Mouse (Mus musculus) kidney, postnatal 25 days (tissue): ENCODE measurements around the gene Vnn1.

Experiments
- DNase-seq, 2 experiments: peaks; one replicate each; pipeline ENCODE4 v3.0.0; 2021; ENCODE audit warnings: mixed read lengths in 2 of 2

Gene Vnn1

DNA sequence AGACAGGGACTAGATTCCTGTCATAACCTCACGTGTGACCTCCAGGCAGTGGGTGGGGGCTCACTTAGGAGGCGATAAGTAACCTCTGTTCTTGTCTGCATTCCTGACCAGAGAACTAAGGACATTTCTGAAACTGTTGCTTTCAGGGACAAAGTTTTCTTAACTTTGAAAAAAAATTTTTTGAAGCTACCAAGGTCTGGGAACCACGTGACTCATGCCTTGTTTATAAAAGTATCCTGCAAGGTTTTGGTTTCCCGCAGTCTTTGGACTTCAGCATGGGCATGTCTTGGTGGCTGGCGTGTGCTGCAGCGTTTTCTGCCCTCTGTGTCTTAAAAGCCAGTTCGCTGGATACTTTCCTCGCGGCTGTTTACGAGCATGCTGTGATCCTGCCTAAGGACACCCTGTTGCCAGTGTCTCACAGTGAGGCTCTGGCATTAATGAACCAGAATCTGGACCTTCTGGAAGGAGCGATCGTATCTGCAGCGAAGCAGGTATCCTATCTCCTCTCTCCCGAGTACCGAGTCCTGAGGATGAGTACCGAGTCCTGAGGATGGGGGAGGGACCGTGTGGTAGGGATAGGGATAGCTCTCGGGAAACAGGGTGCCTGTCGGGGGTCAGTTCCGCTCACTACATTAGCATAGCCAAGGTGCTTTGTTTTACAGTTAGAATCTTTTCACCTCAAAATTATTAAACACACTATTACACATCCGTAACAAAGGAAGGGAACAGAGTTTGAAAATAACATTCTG is at the start of gene Vnn1:
Gene Vnn1, plus strand, starts transcription at position 88 of the 749 bp plus-strand sequence.
- DNase-seq = peak; percentile 52 to 75

DNA sequence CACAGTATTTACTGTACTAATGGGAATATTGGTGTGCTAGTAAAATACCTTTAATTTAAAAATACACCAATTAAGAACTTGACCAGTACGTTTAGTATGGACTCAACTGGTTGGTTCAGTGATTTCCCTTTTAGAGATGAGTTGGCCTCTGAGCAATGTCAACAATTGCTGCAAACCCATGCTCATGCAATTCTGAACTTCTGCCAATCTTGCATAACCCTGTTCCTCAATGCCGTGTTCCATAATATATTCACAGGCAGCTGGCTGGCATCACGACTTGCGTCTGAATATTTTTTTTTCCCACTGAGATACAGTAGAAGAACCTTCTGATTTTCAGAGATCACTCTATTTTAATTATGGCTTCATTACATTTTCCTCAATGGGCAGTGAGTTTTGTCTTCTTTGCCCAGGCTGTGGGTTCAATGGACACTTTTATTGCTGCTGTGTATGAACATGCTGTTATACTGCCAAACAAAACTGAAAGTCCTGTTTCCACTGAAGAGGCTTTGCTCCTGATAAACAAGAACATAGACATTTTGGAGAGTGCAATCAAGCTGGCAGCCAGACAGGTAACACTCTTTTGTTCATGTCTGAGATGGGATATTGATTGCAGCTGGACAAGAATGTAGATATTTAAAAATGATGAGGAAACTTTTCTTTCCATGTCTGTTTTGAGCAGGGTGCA is 43.1 kb upstream of the Vnn1 start, which contains the start of gene Vnn3:
Gene Vnn3, plus strand, starts transcription at position 235 of the 685 bp plus-strand sequence.
- DNase-seq = no peak

DNA sequence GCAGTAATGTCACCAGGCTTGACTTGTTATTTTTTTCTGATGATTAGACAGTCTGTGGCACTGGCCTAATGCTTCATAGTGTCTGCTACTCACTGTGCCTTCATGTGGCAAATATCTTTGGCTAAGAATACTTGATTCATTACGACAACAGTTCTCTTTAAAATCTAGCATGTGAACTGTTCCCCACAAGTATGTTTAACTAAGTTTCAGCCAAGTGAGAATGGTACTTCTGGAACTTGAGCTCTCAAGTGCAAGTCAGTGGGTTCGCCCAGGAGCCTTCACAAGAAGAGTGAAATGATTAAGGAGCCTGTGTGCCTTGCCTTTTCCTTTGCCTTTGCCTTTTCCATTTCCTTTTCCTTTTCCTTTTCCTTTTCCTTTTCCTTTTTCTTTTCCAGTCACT is 42.4 kb upstream of the Vnn1 start:
- DNase-seq = no peak

DNA sequence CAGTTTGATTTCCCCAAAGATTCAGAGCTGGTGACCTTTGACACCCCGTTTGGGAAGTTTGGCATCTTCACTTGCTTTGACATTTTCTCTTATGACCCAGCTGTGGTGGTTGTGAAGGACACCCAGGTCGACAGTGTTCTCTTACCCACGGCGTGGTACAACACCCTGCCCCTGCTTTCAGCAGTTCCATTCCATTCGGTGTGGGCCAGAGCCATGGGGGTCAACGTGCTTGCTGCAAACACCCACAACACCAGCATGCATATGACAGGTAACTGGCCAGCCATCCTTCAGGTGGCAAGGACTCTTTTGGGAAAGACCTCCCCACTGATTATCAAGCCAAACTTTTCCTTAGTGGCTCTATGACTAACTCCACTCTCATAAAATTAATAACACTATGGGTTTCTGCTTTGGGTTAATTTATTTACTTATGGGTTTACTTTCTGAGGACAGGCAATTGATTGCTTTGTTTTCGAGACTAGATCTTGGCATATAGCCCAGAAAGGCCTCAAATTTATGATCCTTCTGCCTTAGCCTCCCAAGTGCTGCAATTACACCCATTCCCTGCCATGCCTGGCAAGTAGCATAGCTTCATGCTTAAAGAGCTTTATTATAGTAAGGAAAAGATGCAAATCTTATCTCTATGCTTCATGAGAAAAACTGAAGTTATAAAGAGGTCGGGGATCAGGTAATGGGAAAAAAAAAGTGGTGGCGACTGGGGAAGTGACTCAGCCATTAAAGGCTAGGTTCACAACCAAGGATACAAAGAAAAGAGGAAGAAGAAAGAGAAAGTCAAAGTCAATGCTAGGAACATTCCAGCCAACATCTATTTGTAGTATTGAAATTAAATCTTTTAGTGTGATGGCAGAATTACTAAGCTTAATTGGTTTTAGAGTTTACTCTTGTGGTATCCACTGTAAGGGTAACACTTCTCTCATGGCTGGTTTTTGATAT is 29.9 kb upstream of the Vnn1 start:
- DNase-seq = no peak

DNA sequence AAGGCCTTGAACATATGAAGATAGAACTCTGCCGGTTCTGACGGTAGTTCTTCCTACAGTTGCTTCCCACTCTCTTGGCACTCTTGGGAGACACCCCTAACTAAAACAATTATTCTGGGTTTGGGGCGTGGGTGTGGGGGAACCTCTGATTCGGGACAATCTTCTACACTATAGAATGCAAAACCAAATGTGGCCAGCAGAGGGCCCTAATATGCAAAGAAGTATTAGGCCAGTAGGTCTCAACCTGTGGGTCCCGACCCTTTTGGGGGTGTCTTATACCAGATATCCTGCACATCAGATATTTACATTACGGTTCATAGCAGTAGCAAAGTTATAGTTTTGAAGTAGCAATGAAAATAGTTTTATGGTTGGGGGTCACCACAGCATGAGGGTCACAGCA is 13.8 kb upstream of the Vnn1 start:
- peak; percentile 44 to 75 for DNase-seq

GRCm38 (mm10) chr10:23884910-23885309 is 9.6 kb upstream of the Vnn1 start:
- no peak for DNase-seq

DNA sequence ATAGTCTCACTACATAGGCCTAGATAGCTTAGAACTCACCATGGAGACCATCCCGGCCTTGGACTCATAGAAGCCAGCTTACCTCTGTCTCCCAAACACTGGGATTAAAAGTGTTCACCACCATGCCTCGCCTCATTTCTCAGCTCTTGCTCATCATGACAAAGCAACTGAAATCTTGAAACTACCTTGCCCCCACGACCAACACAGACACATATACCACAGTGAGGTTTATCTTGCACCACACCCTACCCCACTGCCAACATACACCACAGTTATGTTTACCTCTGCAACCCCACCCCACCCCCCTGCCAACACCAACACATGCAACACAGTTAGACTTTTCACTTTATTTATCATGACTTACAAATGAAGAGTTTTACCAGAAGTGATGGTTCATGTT is 8.4 kb upstream of the Vnn1 start:
- no peak for DNase-seq

GRCm38 (mm10) chr10:23892987-23893386 is 1.5 kb upstream of the Vnn1 start:
- no peak for DNase-seq

GRCm38 (mm10) chr10:23895376-23895775 is 888 bp downstream of the Vnn1 start:
- DNase-seq = peak; percentile 31 to 44

GRCm38 (mm10) chr10:23901119-23901518 is 6.6 kb downstream of the Vnn1 start:
- DNase-seq = no peak

DNA sequence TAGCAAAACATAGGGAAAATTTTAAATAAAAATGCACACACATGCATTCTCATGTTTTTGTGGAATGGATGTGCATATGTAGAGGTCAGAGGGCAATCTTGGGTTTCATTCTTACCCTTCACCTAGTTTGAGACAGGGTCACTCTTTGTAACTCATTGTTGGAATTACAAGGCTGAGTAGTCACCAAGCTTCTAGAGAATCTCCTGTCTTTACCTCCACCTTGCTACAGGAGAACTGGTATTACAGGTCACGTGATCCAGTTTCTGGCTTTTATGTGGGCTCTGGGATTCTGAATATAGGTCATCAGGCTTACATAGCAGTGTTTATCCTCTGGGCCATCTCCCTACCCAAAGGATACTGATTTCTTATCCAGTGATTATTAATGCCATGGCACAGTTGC is 11.2 kb downstream of the Vnn1 start:
- no peak for DNase-seq

DNA sequence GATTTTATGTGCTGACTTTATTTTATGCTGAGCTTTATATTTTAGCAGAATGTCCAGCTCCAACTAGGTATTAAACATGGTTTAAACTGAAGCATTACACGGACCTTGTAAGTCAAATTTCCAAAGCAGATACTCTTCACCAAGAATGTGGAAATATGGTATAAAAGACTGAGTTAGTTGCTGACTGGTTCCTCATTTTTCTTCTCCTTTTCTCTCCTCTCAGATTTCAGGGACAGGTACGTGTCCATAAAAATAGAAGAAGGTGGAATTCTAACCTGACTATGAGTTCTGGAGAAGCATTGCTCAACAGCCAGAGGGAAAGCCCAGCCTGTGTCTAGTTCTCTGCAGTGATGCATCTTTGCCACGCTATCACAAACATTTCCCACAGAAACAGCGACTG is 25.6 kb downstream of the Vnn1 start, which contains the start of gene Taar1:
Gene Taar1, plus strand, starts transcription at position 301 of the 400 bp plus-strand sequence.
- DNase-seq = no peak

DNA sequence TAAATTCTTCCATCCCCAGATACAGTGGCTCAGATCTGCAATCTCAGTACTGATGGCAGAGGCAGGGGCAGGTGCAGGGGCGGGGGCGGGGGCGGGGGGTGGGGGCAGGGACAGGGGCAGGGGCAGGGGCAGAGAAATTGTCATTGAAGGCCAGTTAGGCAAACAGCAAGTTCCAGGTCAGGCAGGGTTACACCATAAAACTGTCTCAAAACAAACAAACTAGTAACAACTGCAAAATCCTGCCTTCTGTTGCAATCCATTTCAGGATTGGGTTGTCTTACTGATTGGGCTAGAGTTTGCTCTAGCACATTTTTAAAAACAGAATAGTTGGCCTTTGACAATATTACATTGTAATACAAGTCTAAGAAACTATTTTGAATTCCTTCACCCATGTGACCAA is 28.0 kb downstream of the Vnn1 start:
- no peak for DNase-seq

DNA sequence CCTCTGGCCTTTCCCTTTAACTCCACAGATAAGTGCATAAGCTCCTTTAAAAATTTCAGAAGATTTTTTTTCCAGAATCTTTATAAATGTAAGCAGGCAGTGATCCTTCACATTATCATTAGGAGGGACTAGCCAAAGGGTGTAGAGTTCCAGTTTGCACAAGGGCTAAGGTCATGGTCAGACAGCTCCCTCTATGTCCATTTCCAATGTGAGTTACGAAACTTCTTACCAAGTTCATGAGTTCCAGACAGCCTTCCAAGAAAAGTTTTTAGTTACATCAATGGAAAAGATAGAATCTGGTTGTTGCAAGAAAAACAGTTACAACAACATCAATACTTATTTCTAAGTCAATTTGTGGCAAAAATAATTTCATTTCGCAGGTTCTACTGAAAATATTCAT is 29.5 kb downstream of the Vnn1 start:
- DNase-seq = no peak

GRCm38 (mm10) chr10:23937613-23938012 is 43.1 kb downstream of the Vnn1 start:
- DNase-seq = no peak

DNA sequence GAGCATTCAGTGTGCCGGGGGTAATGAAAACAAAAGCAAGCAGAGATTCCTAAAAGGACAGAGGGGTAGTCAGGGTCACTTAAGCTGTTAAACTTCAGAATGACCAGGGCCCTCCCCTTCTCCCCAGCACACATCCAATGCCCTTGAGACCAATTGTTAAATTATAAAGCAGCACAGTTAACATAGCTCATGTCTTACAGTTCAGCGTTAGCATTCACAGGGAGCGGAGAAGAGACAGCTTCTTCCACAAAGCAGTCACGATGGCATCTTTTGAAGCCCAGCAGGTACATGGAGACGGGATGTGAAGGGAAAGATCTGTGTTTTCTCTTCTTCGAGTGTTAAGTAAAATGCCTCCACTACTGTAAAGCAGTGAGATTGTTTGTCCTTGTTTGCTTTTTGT is 43.8 kb downstream of the Vnn1 start, which contains the start of gene Taar2:
Gene Taar2, plus strand, starts transcription at position 261 of the 400 bp plus-strand sequence.
- DNase-seq = no peak

GRCm38 (mm10) chr10:23942465-23942864 is 48.0 kb downstream of the Vnn1 start:
- peak in 1 of 2 experiments; percentile 13 for DNase-seq

- peak; percentile 14 to 35 for DNase-seq
These were observed 53.5 kb downstream of the Vnn1 start for GRCm38 (mm10) chr10:23948026-23948425.

GRCm38 (mm10) chr10:23949508-23950005 is 55.1 kb downstream of the Vnn1 start, which contains the start of gene Taar3:
Gene Taar3 (plus strand): TSS chr10:23949558.
- peak in 1 of 2 experiments; percentile 29 for DNase-seq

DNA sequence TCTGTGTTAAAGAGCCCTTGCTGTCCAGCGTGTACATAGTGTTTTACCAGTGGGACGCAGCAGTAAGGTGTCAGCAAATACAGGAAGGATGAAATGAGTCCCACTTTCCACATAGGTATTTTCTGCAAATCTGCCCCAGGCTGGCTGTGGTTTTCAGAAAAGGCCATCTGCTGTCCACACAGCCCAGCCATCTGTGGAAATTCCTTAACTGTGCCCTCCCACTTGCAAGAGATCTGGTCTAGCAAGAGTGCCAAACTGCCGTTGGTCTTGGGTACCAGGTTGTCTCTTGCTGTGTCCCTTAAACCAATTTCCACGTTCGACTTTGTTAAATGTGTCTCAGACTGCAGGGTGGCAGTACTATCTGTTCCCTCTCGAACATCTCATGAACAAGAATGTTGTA is 57.2 kb downstream of the Vnn1 start:
- no peak for DNase-seq
